Mouse (Mus musculus): ENCODE measurements around the gene Klhl40.

- no peak for TF ChIP-seq CTCF (IDR thresholded peaks at IDR 0.05; ENCODE audit: low read depth, low read length)
- TF ChIP-seq POLR2A (IDR thresholded peaks at IDR 0.05; ENCODE audit: extremely low read depth, insufficient read depth, low read length), result no peak
Observed at GRCm38 (mm10) chr9:121829270-121829992, 52.0 kb downstream of the Klhl40 start.

Data from liver, adult 2 months (tissue).